Mouse (Mus musculus) G1E (cell line): ENCODE data around the gene Ttll11. TPM values are rescaled to one million over a fixed set of nuclear protein-coding genes. Genes with fewer than 3 reads are reported as not detected.

Experiments used
- ATAC-seq: 2 replicates; pipeline ENCODE4 v1.8.0; 2016; ENCODE audit warnings: mild to moderate bottlenecking; ENCODE audit not compliant: insufficient number of reproducible peaks, poor library complexity, low FRiP score, severe bottlenecking; ENCODE audit errors: extremely low read depth
- DNase-seq: peaks from one replicate; pipeline ENCODE4 v3.0.0; 2012; ENCODE audit warnings: low spot score
- H3K27me3 ChIP-seq: 2 replicates; pipeline ENCODE4 v1.6.1; 2012; ENCODE audit warnings: mild to moderate bottlenecking, low read length, inconsistent platforms; ENCODE audit not compliant: insufficient read depth
- H3K36me3 ChIP-seq: replicated peaks from 2 replicates; pipeline ENCODE3; 2012; ENCODE audit warnings: mild to moderate bottlenecking, inconsistent platforms
- H3K4me1 ChIP-seq: 2 replicates; pipeline ENCODE4 v1.6.1; 2012; ENCODE audit warnings: low read depth, low read length, inconsistent platforms, mixed read lengths; ENCODE audit not compliant: insufficient read depth
- H3K4me3 ChIP-seq: 2 replicates; pipeline ENCODE4 v1.5.1; 2012; ENCODE audit warnings: low read depth, mild to moderate bottlenecking, inconsistent platforms, low read length, moderate library complexity, mixed read lengths
- H3K9me3 ChIP-seq: replicated peaks from 2 replicates; pipeline ENCODE4 v1.6.1; 2012; ENCODE audit warnings: inconsistent platforms
- CTCF ChIP-seq: IDR thresholded peaks from 2 replicates; pipeline ENCODE4 v1.5.1; 2012; ENCODE audit warnings: low read depth, low read length, inconsistent platforms, mixed read lengths
- GATA1 ChIP-seq: IDR thresholded peaks from 2 replicates; pipeline ENCODE4 v1.6.1; 2012; ENCODE audit warnings: borderline replicate concordance, low read length, inconsistent platforms, mixed read lengths
- GATA2 ChIP-seq: IDR thresholded peaks from 2 replicates; pipeline ENCODE4 v1.6.1; 2012; ENCODE audit warnings: low read depth, low read length, inconsistent platforms, borderline replicate concordance
- POLR2AphosphoS5 ChIP-seq: IDR thresholded peaks from 2 replicates; pipeline ENCODE4 v1.6.1; 2012; ENCODE audit warnings: low read depth, low read length, inconsistent platforms; ENCODE audit not compliant: insufficient replicate concordance
- TAL1 ChIP-seq: conservative IDR thresholded peaks from 2 replicates; pipeline ENCODE4 v1.6.1; 2012; ENCODE audit warnings: low read depth, low read length, inconsistent platforms, mixed read lengths
- polyA plus RNA-seq: library from polyadenylated mRNA; stranded (reverse); fragments of >175 nt; gene quantifications from 2 replicates; pipeline ENCODE4 v1.2.3, GENCODE M21; 2012
- total RNA-seq, 2 experiments: library from RNA; stranded (forward) in 1 of 2; stranded (reverse) in 1 of 2; fragments of 200-1000 nt in 1 of 2; fragments of >200 nt in 1 of 2; fragmentation: Nextera tagmentation in 1 of 2; gene quantifications; 2 replicates each; pipeline ENCODE4 v1.2.3; 2014 to 2017

Gene Ttll11
- total and polyA plus RNA-seq, 3 experiments: 0.33 to 0.87 TPM; not detected in 1

- no peak for DNase-seq
- Histone ChIP-seq H3K9me3 (no peaks in the 10 kb centered on the region), H3K4me1 (no peaks in the 10 kb centered on the region), H3K36me3 (no peaks in the 10 kb centered on the region), H3K27me3 (peaks cover 9% of the 10 kb centered on the region), H3K4me3 (no peak overlapping the region)
- no peak for ATAC-seq
- TF ChIP-seq CTCF: no peak
- TF ChIP-seq TAL1: no peak
- no peak for TF ChIP-seq GATA2
- no peak for TF ChIP-seq POLR2AphosphoS5
- TF ChIP-seq GATA1: no peak
Measured at GRCm38 (mm10) chr2:35803095-35803494, 176.6 kb downstream of the Ttll11 start.

GRCm38 (mm10) chr2:35801759-35802158, 178.0 kb downstream of the Ttll11 start:
- no peak for DNase-seq
- Histone ChIP-seq H3K27me3 (peaks cover 13% of the 10 kb centered on the region), H3K36me3 (no peaks in the 10 kb centered on the region), H3K9me3 (no peaks in the 10 kb centered on the region), H3K4me3 (no peak overlapping the region), H3K4me1 (no peaks in the 10 kb centered on the region)
- no peak for TF ChIP-seq CTCF
- TF ChIP-seq GATA1: no peak
- TF ChIP-seq POLR2AphosphoS5: no peak
- no peak for TF ChIP-seq GATA2
- no peak for TF ChIP-seq TAL1
- no peak for ATAC-seq

GRCm38 (mm10) chr2:35799073-35799472, 180.6 kb downstream of the Ttll11 start:
- Histone ChIP-seq H3K27me3 (peaks cover 13% of the 10 kb centered on the region), H3K4me1 (no peaks in the 10 kb centered on the region), H3K4me3 (no peak overlapping the region), H3K36me3 (no peaks in the 10 kb centered on the region), H3K9me3 (no peaks in the 10 kb centered on the region)
- no peak for ATAC-seq
- TF ChIP-seq GATA1: no peak
- TF ChIP-seq GATA2: no peak
- TF ChIP-seq TAL1: no peak
- no peak for TF ChIP-seq CTCF
- TF ChIP-seq POLR2AphosphoS5: no peak
- no peak for DNase-seq

DNA sequence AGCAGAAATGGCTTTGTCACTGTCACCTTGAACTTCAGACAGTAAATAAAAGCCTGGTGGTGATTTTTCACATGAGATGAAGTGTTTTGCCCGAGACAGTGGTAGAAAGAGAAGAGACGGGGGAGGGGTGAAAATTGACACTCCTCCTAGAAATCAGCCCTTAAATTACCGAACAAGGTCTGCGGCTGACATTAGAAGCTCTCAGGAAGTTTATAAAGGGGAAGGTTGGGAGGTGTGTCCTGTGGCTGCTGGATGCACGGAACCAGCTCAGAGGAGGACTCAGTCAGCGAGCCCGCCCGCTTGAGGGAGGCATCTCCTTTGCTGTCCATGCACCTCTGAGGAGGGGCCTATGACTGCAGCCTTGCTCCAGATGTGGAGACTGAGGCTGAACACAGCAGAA, 181.7 kb downstream of the Ttll11 start:
- Histone ChIP-seq H3K4me3 (no peak overlapping the region), H3K36me3 (no peaks in the 10 kb centered on the region), H3K4me1 (no peaks in the 10 kb centered on the region), H3K27me3 (peaks cover 10% of the 10 kb centered on the region), H3K9me3 (no peaks in the 10 kb centered on the region)
- TF ChIP-seq GATA1 (no peak), GATA2 (no peak), CTCF (no peak), TAL1 (no peak), POLR2AphosphoS5 (no peak)
- DNase-seq (no peak), ATAC-seq (no peak)

- Histone ChIP-seq H3K27me3 (peaks cover 13% of the 10 kb centered on the region), H3K36me3 (no peaks in the 10 kb centered on the region), H3K4me3 (no peak overlapping the region), H3K4me1 (no peaks in the 10 kb centered on the region), H3K9me3 (no peaks in the 10 kb centered on the region)
- DNase-seq (no peak), ATAC-seq (no peak)
- no peak for TF ChIP-seq POLR2AphosphoS5
- no peak for TF ChIP-seq GATA2
- no peak for TF ChIP-seq CTCF
- TF ChIP-seq GATA1: no peak
Measured at GRCm38 (mm10) chr2:35789362-35790326, 190.1 kb downstream of the Ttll11 start.

DNA sequence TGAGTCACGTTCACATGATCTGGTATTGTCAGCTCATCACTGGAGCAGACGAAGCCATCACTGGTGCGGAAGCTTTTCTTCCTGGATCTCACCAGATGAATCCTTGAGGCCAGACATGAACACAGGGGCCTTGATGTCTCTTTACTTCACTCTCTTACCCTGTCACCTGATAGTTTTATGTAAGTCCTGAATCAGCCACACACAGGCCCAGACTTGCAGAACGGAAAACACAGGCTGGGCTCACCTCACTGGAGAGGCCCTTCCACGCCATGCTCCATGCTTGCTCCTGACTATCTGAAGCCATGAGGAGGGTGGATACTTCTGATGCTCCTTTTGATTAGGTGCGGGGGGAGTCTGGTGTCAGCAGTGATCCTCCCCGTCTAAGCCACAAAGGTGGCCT, 193.8 kb downstream of the Ttll11 start:
- ATAC-seq: no peak

More for the DNA sequence above, 193.8 kb downstream of the Ttll11 start:
- no peak for TF ChIP-seq CTCF
- TF ChIP-seq TAL1: no peak
- no peak for TF ChIP-seq POLR2AphosphoS5
- no peak for TF ChIP-seq GATA2
- no peak for TF ChIP-seq GATA1
- H3K36me3 ChIP-seq: no peaks in the 10 kb centered on the region
- no peak for DNase-seq
- no peak overlapping the region for H3K4me3 ChIP-seq
- no peaks in the 10 kb centered on the region for H3K4me1 ChIP-seq
- peaks cover 18% of the 10 kb centered on the region for H3K27me3 ChIP-seq
- H3K9me3 ChIP-seq: no peaks in the 10 kb centered on the region
